Mouse (Mus musculus) megakaryocyte progenitor cell, adult 5-6 weeks (primary cell): Measurements from ENCODE around the gene Ebf1. TPM values are rescaled to one million over a fixed set of nuclear protein-coding genes. Genes with fewer than 3 reads are reported as not detected.
A peak's percentile ranks its signal among the peaks of the same experiment; 100 is the strongest.

Source experiments
- ATAC-seq: replicated peaks from 2 replicates; pipeline ENCODE4 v1.8.0; 2016; ENCODE audit warnings: mild to moderate bottlenecking, moderate TSS enrichment, inconsistent platforms; ENCODE audit not compliant: poor library complexity
- total RNA-seq, 2 experiments: library from RNA; stranded (forward) in 1 of 2; stranded (reverse) in 1 of 2; fragments of 157-497, 149-512 nt in 1 of 2; fragments of 200-1000 nt in 1 of 2; gene quantifications; 2 replicates each; pipeline versions ENCODE4 v1.2.3 to v1.2.4; 2015 to 2017

The Ebf1 gene
- total RNA-seq, 2 experiments from 2014 or later, result 0.02 TPM; not detected in 1

DNA sequence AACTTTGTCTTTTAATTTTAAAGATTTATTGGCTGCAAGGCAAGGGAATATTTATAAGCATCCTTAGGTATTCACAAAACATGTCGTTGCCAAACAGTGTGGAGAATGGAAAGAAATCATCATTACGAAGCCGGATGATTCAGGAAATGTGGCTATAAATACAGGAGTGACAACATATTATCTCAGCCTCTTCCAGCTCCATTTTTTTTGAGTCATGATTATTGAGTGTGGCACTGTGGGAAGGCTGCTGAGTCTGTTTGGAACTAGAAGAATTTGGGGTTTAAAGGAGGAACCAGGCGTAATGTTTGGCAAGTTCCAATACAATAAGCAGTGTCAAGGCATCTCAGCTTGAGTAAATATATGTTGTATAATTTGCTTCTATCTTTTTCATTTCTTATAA lies 326.7 kb downstream of the Ebf1 start:
- ATAC-seq, result no peak

DNA sequence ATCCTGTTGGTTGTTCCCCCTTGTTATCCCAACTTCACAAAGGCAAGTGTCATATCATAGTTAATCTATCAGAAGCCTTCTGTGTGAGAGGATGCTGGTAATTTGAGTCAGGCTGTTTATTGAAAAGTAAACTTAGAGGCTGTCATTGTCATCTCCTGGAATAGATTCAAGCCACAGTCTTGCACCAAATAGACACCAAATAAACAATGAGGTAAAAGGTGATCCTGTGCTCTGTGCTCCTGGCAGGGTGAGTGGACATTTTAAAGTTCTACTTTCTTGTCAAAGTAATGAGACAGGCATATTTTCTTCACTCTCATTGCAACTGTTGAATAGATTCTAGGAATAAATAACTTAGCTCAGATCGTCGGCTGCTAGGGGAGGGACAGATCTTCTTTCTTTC lies 327.3 kb downstream of the Ebf1 start:
- ATAC-seq, result no peak

DNA sequence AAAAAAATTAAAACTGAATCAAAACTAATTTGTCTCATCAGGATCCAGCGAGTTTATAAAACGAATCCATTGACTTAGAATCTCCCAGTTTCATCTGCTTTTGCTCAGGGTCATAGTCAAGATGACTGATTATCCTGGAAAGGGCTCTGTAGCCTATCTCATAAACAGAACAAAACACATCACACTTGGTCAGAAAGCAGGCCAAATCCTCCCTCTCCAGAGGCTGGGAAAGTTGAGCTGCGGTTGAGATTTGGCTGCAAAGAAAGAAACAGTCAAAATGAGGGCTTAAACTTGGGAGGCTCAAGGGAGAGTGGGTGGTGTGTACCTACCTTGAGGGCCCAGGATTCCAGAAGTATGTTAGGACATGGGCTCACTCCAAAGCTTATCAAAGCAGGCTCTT lies 329.5 kb downstream of the Ebf1 start:
- no peak for ATAC-seq

DNA sequence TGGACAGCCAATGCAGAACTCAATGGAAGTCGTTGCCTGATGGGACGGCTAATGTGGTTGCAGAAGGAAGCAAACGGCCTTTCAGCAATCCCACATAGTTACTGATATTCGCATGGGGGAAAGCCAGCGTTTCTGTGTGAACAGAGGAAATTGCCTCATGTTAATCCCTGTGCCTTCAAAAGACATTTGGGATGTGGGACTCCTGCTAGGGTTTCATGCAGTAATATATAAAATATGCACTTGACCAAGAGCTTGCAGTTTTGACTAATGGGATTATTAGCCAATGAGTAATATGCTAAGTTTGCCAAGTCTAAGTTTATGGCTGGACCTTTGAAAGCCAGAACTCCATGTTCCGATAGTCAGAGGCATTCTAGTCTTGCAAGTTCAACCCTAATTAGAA lies 331.4 kb downstream of the Ebf1 start:
- ATAC-seq, result no peak

DNA sequence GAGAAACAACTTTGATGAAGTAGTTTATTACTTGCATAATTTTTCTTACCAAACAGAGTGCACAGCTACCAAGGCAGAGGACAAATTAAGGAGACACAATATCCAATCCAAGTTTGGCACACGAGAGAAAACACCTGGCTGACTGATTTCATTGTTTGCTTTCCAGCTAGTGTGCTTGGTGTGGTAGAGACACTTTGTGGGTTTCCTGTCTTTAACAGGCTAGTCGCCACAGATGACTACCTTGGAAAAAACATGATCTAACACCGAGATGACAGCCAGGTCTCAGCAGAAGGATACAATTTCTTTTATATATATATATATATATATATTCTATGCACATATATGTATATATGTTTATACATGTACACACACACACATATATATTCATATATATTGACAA lies 332.0 kb downstream of the Ebf1 start:
- no peak for ATAC-seq

DNA sequence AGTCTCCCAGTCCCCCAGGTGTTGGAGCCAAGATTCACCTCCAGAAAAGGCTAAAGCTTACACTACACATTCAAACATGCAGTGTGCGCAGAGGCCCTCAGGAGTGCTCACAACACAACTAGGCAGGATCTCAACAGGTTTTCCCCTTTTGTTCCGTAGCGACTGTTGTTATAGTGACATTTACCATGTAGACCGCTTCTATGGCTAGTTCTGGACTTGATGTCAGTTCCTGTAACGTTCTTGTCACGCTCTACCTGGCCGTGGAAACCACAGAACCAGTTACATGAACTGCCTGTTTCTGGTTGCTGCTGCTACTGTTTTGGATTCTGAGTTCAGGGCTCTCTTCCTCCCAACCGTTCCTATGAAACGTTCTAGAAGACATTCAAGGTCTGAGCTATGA lies 333.2 kb downstream of the Ebf1 start:
- ATAC-seq, result no peak

DNA sequence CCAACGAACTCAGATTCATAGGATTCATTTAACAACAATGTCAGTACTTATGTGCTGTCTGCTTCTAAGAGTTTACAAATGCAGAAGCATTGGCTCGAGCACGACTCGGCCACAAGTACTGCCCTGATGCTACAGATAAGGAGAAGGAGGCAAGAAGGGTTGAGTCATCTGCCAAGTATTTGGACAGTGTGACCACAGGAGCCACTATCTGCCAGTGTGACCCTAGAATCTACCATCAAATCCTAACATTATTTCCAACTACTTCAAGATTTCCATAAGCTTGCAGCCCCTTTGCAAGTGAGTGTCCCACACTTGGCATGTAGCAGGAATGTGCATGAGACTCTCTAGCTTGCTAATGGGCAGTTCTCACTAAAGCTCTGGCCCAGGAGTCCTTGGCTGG lies 334.4 kb downstream of the Ebf1 start:
- ATAC-seq, result peak; percentile 66; the same call in 1 of the 2 replicates

DNA sequence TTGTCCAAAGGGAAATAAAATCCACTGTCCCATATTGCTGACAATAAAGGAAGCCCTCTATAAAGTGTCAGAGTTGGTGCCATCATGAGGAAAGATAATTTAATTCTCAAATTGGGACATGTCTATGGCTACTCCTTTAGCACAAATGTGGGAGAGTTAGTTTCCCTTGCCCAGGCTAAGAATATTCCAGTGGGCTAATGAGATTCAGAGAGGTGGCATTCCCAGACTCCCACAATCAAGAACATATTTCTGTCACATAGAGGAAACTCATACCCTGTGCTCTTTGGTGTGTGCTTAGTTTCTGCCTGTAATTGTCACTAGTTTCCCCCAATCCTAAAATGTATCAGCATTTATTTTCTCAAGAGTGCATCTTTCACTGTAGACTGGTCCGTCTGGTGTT lies 336.2 kb downstream of the Ebf1 start:
- no peak for ATAC-seq

DNA sequence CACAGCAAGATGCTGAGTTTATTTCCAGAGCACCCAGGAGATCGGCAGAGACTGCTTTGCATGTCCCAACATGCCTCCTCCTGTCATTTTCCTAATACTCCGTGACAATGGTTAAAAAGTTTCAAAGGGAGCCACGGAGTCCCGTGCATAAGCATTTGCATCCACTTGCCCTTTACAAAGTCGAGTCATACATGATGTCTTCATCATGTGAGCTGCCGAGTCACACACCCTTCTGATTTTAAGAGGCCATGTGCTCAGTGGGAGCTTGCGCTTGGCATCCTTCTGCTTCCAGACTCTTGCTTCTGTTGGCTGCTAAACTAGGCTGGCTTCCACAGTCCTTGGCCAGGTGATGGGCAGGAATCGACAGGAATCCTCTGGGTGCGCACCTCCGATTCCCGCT lies 336.7 kb downstream of the Ebf1 start:
- ATAC-seq, result no peak

DNA sequence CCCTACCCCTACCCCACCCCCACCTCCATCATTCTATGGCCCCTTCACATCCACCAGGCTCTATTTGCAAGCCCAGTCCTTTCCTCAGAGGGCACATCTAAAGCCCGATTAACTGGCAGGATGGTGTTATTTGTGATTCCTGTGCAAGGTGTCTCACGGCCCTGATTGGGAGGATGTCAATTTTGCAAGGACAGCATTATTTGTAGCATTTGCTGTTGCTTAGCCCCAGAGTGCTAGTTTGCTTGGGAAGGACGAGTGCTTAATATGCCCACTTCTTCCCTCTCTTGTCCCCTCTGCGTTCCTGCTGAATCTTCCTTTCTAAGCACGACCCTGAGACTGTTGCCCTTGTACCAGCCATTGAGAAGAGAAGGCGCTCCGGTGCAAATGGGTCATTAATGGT lies 337.2 kb downstream of the Ebf1 start:
- ATAC-seq, result no peak

DNA sequence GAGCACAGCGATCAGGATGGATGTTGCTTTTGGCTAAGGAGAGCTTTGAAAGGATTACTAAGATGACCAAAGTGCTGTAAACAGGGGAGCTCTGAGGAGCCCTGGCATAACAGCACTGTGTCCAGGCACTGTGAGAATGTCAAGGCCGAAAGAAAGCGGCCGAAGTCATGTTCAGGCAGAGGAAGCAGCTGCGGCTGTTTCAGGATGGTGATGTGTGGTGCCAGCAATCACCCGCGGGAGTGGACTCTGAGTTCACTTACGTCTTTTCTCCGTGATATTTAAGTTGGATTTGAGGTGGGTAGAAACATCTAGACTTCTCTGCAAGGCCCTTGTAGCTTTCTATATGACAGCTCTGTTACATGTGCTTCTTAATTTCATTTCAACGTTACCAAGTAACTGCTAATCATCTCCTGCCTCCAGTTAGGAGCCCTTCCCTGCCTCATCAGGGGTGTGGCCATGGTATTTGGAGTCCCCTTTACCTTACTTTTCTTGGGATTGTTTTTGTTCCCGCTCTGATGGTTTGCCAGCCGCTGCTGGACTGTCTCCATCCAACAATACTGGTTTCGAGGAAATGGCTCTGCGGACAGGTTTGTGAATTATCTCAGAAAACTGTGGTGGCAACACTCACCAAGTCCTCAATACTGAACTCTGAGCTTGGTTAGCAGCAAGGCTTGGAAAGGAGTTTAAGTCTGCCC lies 345.8 kb downstream of the Ebf1 start:
- no peak for ATAC-seq

DNA sequence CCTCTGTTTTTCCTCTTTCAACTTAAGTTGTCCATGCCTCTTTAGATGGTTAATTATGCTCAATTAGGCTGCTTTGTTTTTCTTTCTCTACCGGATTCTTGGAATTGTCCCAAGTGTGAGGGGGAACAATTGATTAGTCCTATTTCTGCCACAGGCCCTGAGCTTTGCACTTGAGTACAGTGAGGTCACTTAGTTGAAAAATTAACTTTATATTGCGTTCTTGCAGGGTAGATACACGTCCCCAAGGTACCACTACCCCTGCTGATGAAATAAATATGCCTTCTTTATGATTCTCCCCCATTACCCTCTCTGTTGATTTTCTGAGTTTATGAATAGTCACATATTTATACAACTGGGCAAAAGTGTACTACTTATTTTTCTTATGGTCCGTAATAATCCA lies 351.9 kb downstream of the Ebf1 start:
- no peak for ATAC-seq

DNA sequence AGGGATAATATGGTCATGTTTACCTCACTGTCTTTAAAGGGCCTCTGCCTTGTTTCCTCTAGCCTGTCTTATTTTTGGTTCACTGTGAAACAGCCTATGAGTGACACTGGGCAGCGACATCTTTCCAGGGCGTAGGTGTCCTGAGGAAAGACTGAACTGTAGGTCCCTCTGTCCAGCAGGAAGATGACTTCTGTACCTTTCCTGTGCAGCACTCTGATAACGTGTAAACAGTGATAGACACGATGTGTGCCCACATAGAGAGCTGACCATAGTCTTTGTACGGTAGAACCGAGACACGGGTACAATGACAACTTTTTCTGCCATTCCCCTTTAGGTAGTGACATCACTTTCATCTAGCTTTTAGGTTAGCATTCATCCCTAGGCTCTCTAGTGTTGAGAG lies 357.2 kb downstream of the Ebf1 start:
- no peak for ATAC-seq

DNA sequence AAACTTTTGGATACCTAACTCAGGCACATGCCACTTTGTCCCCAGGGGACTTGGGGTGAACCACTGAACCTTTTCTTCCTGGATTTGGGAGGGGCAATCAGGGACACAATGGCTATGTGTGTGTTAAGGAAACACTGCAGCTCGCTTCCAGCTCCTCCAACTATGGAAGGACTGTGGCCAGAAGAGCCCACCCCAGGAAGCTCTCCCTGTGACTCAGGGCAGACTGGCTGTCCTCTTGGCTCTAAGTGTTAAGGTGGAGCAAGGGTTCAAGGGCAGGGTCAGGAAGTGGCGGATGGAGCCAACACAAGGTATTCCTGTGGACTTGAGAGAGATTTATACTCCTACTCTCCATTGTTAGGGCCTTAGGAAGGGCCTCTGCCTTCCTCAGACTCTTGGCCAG lies 358.0 kb downstream of the Ebf1 start:
- no peak for ATAC-seq

DNA sequence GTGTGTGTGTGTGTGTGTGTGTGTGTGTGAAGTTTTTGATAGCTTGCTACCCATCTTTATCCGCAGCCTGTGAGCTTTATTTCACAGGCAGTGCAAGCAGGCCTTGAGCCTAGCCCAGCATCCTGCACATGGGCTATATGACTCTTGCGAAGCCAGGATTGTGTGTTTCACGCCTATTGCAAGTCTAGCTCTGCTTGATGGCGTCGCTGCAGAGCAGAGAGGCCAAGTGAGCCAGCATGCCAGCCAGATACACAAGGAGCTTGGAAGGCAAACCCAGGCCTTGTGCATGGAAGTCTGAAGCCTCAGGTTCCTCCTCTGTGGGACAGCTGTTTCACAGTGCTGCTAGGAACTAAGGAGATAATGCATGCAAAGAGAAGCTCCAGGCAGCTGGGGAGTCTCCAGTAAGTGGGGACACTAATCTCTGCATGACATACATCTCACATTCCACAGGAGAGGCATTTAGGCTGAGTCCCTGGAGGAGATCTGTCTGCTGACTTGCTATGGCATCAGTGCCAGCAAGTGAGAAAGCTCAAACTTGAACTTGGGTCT lies 359.2 kb downstream of the Ebf1 start:
- no peak for ATAC-seq

DNA sequence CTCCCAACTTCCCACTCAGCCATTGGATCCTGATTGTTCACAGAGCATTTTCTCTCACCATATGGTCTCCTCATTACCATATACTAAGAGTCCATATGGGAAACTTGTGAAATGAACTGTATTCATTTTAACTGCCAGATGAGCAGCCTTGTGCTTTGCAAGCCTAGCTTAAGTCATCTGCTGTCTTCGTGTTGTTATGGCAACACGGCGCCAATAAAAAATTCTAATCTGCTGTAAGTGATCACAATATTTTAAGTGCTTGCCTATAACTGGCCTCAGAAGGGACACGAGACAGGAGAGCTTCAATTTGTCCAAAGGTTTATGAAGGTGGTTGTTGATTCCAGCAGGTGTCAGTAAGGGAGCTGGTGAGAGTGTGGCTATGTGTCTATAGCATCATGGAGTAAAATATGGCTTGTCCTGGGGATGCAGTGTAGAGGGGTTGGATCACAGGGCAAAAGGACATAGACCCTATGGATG lies 360.8 kb downstream of the Ebf1 start:
- no peak for ATAC-seq

DNA sequence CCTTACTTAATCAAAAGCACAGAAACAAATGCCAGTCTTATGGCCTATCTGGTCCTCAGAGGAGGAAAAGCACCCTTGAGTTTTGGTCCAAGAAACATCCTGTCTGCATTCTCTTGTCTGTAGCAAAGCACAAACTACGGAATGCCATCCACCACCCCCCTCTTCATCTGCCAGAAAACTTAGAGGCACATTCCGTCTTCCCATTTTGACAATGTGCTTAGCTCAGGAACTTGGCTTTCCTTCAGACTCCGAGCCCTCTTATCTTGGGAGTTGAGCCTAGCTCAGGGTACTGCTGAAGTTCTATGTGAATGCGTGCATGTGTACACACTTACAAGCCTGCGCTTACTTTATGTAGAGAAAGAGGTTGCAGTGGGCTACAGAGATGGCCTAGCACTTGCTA lies 362.3 kb downstream of the Ebf1 start:
- ATAC-seq, result no peak

DNA sequence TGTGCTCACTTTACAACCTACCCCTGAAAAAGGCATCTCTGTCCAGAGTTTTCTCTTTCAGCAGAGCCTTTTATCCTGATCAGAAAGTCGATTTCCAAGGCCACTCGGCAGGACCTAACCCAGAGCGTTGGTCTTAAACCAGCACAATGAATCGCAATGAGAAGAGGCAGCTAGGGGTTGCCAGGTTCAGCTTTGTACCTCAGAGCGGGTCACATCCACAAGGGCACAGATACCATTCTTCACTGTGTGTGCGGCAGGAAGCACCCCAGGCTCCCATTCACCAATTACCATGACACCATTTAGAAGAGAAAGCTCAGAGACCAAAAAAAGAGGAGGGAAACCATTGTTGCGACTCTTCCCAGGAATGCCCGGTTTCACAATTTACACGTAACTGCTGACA lies 365.1 kb downstream of the Ebf1 start:
- no peak for ATAC-seq

DNA sequence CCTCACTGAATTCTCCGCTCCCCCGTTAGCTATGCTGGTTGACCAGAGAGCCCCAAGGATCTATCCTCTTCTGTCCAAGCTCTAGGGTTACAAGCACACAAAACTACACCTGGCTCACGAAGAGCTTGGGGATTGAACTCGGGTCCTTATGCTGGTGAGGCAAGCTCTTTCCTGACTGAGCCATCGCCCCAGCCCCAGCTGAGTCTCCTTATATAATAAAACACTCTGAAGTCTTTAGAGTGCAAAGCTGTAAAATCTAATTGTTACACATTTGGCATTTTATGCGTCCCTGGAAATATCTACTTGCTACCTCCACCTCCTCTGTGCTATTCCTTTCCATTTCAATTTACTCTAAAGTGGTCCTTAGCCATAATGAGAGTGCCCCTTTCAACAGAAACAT lies 366.8 kb downstream of the Ebf1 start:
- ATAC-seq, result no peak

DNA sequence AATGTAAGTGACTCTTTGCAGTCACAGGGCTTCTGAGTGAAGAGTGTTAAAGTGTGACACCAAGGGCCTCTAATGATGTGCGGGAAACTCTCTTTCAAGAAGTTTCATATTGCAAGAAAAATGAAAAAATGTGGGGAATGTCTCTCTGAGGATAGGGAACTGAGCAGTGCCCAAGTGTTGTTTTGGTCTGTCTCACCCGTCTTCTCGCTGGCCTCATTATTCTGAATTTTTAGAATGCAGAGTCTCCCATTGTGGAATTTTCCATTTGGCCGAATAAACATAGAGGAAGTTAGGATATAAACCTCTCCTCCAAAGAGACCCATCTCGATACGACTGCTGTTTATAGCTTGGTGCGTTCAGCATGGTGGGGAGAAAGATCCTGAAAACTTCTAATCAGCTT lies 367.3 kb downstream of the Ebf1 start:
- ATAC-seq, result no peak

DNA sequence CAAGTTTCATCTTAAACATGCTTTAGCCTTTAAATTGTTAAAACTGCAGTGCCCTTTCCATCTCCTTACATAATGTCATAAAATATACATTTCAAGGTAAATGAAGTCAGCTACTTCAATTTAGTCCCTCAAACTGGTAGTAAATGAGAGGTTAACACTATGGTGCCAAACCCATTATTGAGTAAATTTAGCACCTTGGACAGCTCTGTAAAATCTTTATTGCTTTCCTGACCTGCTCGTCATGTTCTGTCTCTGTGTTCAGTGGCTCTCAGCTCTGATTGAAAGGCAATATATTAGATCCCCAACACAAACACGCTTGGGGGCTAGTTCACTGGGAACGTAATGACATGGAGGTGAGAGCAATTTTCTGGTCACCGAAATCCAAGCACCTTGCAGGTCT lies 370.7 kb downstream of the Ebf1 start:
- no peak for ATAC-seq

DNA sequence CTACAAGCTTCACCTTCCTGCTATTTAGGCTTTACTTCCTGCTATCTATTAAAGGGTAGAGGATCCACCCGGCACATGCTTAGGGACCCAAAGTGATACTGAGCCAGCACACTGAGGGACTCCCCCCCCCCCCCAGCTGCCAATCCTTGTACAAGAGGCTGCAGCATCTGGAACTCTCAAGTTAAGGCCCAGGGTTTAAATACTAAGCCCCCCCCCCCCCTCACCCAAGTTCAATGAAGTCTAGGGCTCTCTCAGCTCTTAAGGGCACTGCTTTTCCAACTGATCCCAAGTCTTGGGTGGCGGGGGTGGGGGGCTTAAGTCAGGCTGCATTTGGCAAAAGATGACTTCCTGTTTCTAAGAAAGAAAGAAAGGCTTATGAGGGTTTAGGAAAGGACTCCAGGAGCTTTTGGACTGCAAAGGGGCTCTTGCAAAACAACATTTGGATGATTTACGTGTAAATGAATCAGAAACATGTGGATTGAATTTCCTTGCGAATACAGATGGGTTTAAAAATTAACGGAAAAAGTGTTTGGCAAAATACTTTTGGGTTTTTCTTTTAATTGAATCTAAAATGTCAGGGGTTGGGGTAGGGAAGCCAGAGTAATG lies 385.7 kb downstream of the Ebf1 start:
- ATAC-seq, result no peak
